Mouse (Mus musculus): Measurements from ENCODE around the gene Olfr101. TPM values are rescaled to one million over a fixed set of nuclear protein-coding genes. Genes with fewer than 3 reads are reported as not detected.

Olfr101 gene
- total RNA-seq (2021), result not detected
- long read RNA-seq, result 0 reads

GRCm38 (mm10) chr17:37304213-37304612 is at the start of gene Olfr101:
Gene Olfr101, minus strand, starts transcription at chr17:37304313.
- no peak for DNase-seq (ENCODE audit: low spot score in 2 of 2)

GRCm38 (mm10) chr17:37339598-37339997 is 35.5 kb upstream of the Olfr101 start, which contains the start of gene Olfr103:
Gene Olfr103, minus strand, starts transcription at chr17:37339698.
- no peak for DNase-seq (ENCODE audit: low spot score in 2 of 2)

- no peak for DNase-seq (ENCODE audit: low spot score in 2 of 2)
Observed at GRCm38 (mm10) chr17:37316954-37317353, 12.8 kb upstream of the Olfr101 start, which contains the start of gene Olfr102. Gene Olfr102, minus strand, starts transcription at chr17:37317054.

- no peak for DNase-seq (ENCODE audit: low spot score in 2 of 2)
Observed at GRCm38 (mm10) chr17:37310146-37310699, 6.1 kb upstream of the Olfr101 start.

- DNase-seq (ENCODE audit: low spot score in 2 of 2), result no peak
Observed at GRCm38 (mm10) chr17:37308483-37308882, 4.4 kb upstream of the Olfr101 start.

- no peak for DNase-seq (ENCODE audit: low spot score in 2 of 2)
Observed at GRCm38 (mm10) chr17:37283360-37283759, 20.8 kb downstream of the Olfr101 start, which contains the start of gene Olfr99. Gene Olfr99, minus strand, starts transcription at chr17:37283460.

DNA sequence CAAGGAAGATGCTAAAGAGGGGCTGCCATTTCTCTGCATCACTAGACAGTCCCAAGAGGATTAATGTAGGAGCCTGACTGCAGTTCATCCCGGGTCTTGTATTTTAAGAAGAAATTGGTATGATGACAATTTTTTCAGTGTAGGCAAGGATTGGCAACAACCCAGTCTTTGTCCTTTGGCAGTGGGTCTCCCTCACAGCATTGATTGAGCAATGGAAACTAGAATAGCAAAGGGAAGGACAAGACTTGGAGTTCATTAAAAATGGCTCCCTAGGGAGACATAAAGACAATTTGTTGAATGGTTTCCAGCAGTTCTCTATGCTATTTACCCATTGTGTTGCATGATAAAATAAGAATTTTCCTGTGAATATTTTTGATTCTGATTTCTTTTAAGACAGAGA is 23.8 kb downstream of the Olfr101 start:
- no peak for DNase-seq (ENCODE audit: low spot score in 2 of 2)

DNA sequence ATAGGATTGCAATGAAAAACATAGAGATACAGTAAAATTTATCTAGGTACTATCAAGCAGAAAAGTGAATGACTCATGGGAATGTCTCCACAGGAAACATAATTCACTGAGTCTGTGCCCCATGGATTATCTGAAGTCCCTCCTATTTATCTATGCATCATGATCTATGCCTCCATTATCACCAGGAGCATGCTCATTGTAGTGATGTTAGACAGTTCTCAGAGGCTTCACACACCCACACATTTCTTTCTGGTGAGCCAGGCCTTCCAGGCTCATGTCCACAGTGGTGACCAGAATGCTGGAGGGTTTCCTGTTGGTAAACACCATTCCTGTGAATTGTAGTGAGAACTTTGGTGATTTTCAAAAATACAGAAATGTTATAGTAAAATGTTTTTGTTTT is 27.5 kb downstream of the Olfr101 start:
- DNase-seq (ENCODE audit: low spot score in 2 of 2), result no peak

DNA sequence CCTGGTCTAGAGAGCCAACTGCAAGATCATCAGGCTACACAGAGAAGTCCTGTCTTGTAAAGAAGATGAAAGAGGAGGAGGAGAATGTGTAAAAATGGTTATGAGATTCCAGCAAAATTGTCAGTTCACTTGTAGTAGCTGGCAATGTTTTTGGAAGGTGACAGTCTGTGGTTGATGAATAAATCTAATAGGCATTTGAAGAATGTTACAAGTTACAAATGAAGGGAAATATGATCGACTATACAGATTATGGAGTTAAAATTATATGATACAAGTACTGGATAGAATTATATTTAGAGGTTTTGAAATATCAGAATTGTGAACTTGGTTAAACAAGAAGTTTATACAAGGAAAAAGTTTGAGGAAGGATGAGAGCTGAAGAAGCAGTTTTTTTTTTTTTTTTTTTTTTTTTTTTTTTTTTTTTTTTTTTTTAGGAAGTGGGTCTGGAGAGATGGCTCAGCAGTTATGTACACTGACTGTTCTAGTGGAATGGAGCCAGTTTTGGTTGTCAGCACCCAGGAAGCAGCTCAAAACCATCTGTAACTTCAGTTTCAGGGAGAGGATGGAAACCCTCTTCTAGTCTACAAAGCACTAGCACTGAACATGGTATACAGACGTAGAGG is 28.4 kb downstream of the Olfr101 start:
- no peak for DNase-seq (ENCODE audit: low spot score in 2 of 2)

DNA sequence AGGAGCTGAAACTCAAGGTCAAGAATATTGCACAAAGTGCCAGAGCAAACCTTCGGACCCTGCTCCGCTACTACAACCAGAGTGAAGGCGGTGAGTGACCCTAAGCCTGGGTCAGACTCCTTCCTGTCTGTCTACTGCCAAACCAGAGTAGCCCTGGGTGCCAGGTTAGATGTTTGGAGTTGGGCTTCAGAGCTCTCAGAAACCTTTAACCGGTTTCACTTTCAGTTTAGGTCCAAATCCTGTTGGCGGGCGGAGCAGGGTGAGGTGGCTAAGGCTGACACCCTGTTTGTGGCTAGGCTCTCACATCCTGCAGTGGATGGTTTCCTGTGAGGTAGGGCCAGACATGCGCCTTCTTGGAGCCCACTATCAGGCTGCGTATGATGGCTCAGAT is 33.4 kb downstream of the Olfr101 start:
- no peak for DNase-seq (ENCODE audit: low spot score in 2 of 2)

- peak; percentile 94 to 95 for DNase-seq (ENCODE audit: low spot score in 2 of 2)
Observed at GRCm38 (mm10) chr17:37270058-37270701, 33.9 kb downstream of the Olfr101 start, which contains the start of gene H2-M3. Gene H2-M3, plus strand, starts transcription at chr17:37270220.

DNA sequence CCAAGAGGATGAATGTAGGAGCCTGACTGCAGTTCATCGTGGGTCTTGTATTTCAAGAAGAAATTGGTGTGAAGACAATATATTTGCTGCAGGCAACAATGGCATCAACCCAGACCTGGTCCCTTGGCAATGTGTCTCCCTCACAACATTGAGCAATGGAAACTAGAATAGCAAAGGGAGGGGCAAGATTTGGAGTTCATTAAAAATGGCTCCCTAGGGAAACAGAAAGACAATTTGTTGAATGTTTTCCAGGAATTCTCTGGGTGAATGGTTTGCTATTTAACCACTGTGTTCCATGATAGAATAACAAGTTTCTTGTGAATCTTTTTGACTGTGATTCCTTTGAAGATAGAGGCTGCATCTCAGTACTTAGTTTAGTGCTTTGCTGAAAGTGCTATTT is 40.5 kb downstream of the Olfr101 start, which contains the start of gene Olfr98:
Gene Olfr98 (minus strand): TSS at position 124 of the 400 bp plus-strand sequence.
- no peak for DNase-seq (ENCODE audit: low spot score in 2 of 2)

DNA sequence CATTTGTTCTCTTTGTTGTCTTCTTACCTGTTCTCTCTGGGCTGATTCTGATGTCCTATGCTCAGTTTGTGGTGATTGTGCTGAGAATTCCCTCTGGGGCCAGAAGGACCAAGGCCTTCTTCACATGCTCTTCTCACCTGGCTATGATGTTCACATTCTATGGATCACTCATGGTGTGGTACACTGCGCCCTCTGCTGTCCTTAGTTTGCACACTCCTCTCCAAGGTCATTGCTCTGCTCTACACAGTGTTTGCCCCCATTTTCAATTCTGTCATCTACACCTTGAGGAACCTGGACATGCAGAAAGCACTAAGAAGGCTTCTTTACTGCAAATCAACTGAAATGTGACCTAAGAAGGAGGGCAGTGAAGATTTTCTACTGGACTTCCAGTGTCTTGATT is 53.6 kb downstream of the Olfr101 start:
- DNase-seq (ENCODE audit: low spot score in 2 of 2), result no peak

DNA sequence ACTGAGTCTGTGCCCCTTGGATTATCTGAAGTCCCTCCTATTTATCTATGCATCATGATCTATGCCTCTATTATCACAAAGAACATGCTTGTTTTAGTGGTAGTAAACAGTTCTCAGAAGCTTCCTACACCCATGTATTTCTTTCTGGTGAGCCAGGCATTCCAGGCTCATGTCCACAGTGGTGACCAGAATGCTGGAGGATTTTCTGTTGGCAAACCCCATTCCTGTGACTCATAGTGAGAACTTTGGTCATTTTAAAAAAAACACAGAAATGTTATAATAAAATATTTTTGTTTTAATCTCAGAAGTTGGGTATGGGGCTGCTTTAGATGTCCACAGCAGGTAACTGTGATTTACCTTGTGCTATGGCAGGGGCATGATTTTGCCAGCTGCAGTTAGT is 54.7 kb downstream of the Olfr101 start:
- no peak for DNase-seq (ENCODE audit: low spot score in 2 of 2)

Other genes with a start within 250 kb of the Olfr101 start
- not detected for gene Olfr90, start 215.8 kb downstream of the Olfr101 start, total RNA-seq (2021)
- not detected for gene Olfr91, start 206.0 kb downstream of the Olfr101 start, total RNA-seq (2021)
- gene Olfr92, start 184.2 kb downstream of the Olfr101 start, total RNA-seq (2021), result not detected
- not detected for gene Olfr93, start 142.8 kb downstream of the Olfr101 start, total RNA-seq (2021)
- not detected for gene Ubd, start 110.4 kb downstream of the Olfr101 start, total RNA-seq (2021)
- gene Olfr94, start 103.3 kb downstream of the Olfr101 start, total RNA-seq (2021), result not detected
- gene Olfr95, start 91.2 kb downstream of the Olfr101 start, total RNA-seq (2021), result not detected
- gene Olfr96, start 84.2 kb downstream of the Olfr101 start, total RNA-seq (2021), result not detected
- not detected for gene Olfr97, start 67.0 kb downstream of the Olfr101 start, total RNA-seq (2021)
- gene Olfr98, start 40.6 kb downstream of the Olfr101 start, total RNA-seq (2021), result not detected
- 1 to 10 TPM; 1.7 to 2.5 TPM for gene H2-M3, start 34.1 kb downstream of the Olfr101 start, total RNA-seq (2021)
- gene Olfr99, start 20.9 kb downstream of the Olfr101 start, total RNA-seq (2021), result not detected
- not detected for gene Olfr102, start 12.7 kb upstream of the Olfr101 start, total RNA-seq (2021)
- gene Olfr103, start 35.4 kb upstream of the Olfr101 start, total RNA-seq (2021), result not detected
- not detected for gene Olfr104-ps, start 55.3 kb upstream of the Olfr101 start, total RNA-seq (2021)
- gene Olfr105-ps, start 74.7 kb upstream of the Olfr101 start, total RNA-seq (2021), result not detected
- not detected for gene Olfr106-ps, start 86.1 kb upstream of the Olfr101 start, total RNA-seq (2021)
- gene Olfr107, start 94.9 kb upstream of the Olfr101 start, total RNA-seq (2021), result under 1 TPM in 1 of 2 experiments, not detected in 1; 0.11 TPM
- gene Olfr108, start 141.2 kb upstream of the Olfr101 start, total RNA-seq (2021), result not detected
- not detected for gene Olfr109, start 154.6 kb upstream of the Olfr101 start, total RNA-seq (2021)
- gene H2-M2, start 179.2 kb upstream of the Olfr101 start, total RNA-seq (2021), result not detected
- not detected for gene Olfr110, start 188.2 kb upstream of the Olfr101 start, total RNA-seq (2021)
- not detected for gene Olfr111, start 203.7 kb upstream of the Olfr101 start, total RNA-seq (2021)